Mouse (Mus musculus): Measurements from ENCODE around the gene Saxo1. TPM values are rescaled to one million over a fixed set of nuclear protein-coding genes. Genes with fewer than 3 reads are reported as not detected.

The Saxo1 gene
- polyA plus RNA-seq, 1 experiment: 95.3 TPM

- no peaks in the 10 kb centered on the region for H3K27me3 ChIP-seq (ENCODE audit: control insufficient read depth, insufficient read depth, low read length)
- H3K27ac ChIP-seq (ENCODE audit: control insufficient read depth, insufficient read depth, low read depth, low read length): no peak overlapping the region
- H3K4me3 ChIP-seq (ENCODE audit: control insufficient read depth, low read depth, low read length): no peak overlapping the region
- TF ChIP-seq POLR2A (IDR thresholded peaks at IDR 0.05; ENCODE audit: control insufficient read depth, low read depth, low read length) (no peak), CTCF (IDR thresholded peaks at IDR 0.05; ENCODE audit: control insufficient read depth, insufficient read depth, insufficient replicate concordance, low read depth, low read length) (no peak)
- peaks cover 2% of the 10 kb centered on the region; the same call in 1 of the 2 replicates for H3K4me1 ChIP-seq (ENCODE audit: control insufficient read depth, insufficient read depth, low read length)
- H3K36me3 ChIP-seq (ENCODE audit: control insufficient read depth, insufficient read depth, low read length): no peaks in the 10 kb centered on the region
These were observed 130.8 kb downstream of the Saxo1 start for GRCm38 (mm10) chr4:86427312-86427711.

- H3K4me1 ChIP-seq (ENCODE audit: control insufficient read depth, insufficient read depth, low read length): peaks cover 2% of the 10 kb centered on the region; the same call in 1 of the 2 replicates
- H3K27me3 ChIP-seq (ENCODE audit: control insufficient read depth, insufficient read depth, low read length): no peaks in the 10 kb centered on the region
- peak overlapping the region; percentile 25; the same call in 1 of the 2 replicates for H3K4me3 ChIP-seq (ENCODE audit: control insufficient read depth, low read depth, low read length)
- no peak overlapping the region for H3K27ac ChIP-seq (ENCODE audit: control insufficient read depth, insufficient read depth, low read depth, low read length)
- no peaks in the 10 kb centered on the region for H3K36me3 ChIP-seq (ENCODE audit: control insufficient read depth, insufficient read depth, low read length)
- TF ChIP-seq CTCF (IDR thresholded peaks at IDR 0.05; ENCODE audit: control insufficient read depth, insufficient read depth, insufficient replicate concordance, low read depth, low read length) (no peak), POLR2A (IDR thresholded peaks at IDR 0.05; ENCODE audit: control insufficient read depth, low read depth, low read length) (no peak)
These were observed 131.6 kb downstream of the Saxo1 start for GRCm38 (mm10) chr4:86426549-86426948.

GRCm38 (mm10) chr4:86425581-86425980, 132.5 kb downstream of the Saxo1 start:
- H3K36me3 ChIP-seq (ENCODE audit: control insufficient read depth, insufficient read depth, low read length): no peaks in the 10 kb centered on the region
- H3K4me1 ChIP-seq (ENCODE audit: control insufficient read depth, insufficient read depth, low read length): peaks cover 2% of the 10 kb centered on the region; the same call in 1 of the 2 replicates
- H3K4me3 ChIP-seq (ENCODE audit: control insufficient read depth, low read depth, low read length): no peak overlapping the region
- no peaks in the 10 kb centered on the region for H3K27me3 ChIP-seq (ENCODE audit: control insufficient read depth, insufficient read depth, low read length)
- H3K27ac ChIP-seq (ENCODE audit: control insufficient read depth, insufficient read depth, low read depth, low read length): no peak overlapping the region
- TF ChIP-seq POLR2A (IDR thresholded peaks at IDR 0.05; ENCODE audit: control insufficient read depth, low read depth, low read length) (no peak), CTCF (IDR thresholded peaks at IDR 0.05; ENCODE audit: control insufficient read depth, insufficient read depth, insufficient replicate concordance, low read depth, low read length) (no peak)

- Histone ChIP-seq H3K27ac (ENCODE audit: control insufficient read depth, insufficient read depth, low read depth, low read length) (no peak overlapping the region), H3K27me3 (ENCODE audit: control insufficient read depth, insufficient read depth, low read length) (no peaks in the 10 kb centered on the region), H3K4me1 (ENCODE audit: control insufficient read depth, insufficient read depth, low read length) (peaks cover 2% of the 10 kb centered on the region; the same call in 1 of the 2 replicates), H3K4me3 (ENCODE audit: control insufficient read depth, low read depth, low read length) (no peak overlapping the region), H3K36me3 (ENCODE audit: control insufficient read depth, insufficient read depth, low read length) (no peaks in the 10 kb centered on the region)
- no peak for TF ChIP-seq POLR2A (IDR thresholded peaks at IDR 0.05; ENCODE audit: control insufficient read depth, low read depth, low read length)
These were observed 135.5 kb downstream of the Saxo1 start for GRCm38 (mm10) chr4:86422586-86422985.

GRCm38 (mm10) chr4:86416401-86417025, 141.6 kb downstream of the Saxo1 start:
- Histone ChIP-seq H3K4me1 (ENCODE audit: control insufficient read depth, insufficient read depth, low read length) (peaks cover 5% of the 10 kb centered on the region), H3K27me3 (ENCODE audit: control insufficient read depth, insufficient read depth, low read length) (no peaks in the 10 kb centered on the region), H3K27ac (ENCODE audit: control insufficient read depth, insufficient read depth, low read depth, low read length) (peak overlapping the region; percentile 17; the same call in 1 of the 2 replicates), H3K4me3 (ENCODE audit: control insufficient read depth, low read depth, low read length) (no peak overlapping the region), H3K36me3 (ENCODE audit: control insufficient read depth, insufficient read depth, low read length) (no peaks in the 10 kb centered on the region)
- TF ChIP-seq POLR2A (IDR thresholded peaks at IDR 0.05; ENCODE audit: control insufficient read depth, low read depth, low read length) (no peak), CTCF (IDR thresholded peaks at IDR 0.05; ENCODE audit: control insufficient read depth, insufficient read depth, insufficient replicate concordance, low read depth, low read length) (no peak)

GRCm38 (mm10) chr4:86413388-86413787, 144.7 kb downstream of the Saxo1 start:
- peaks cover 5% of the 10 kb centered on the region for H3K4me1 ChIP-seq (ENCODE audit: control insufficient read depth, insufficient read depth, low read length)

GRCm38 (mm10) chr4:86410946-86411345, 147.2 kb downstream of the Saxo1 start:
- Histone ChIP-seq H3K36me3 (ENCODE audit: control insufficient read depth, insufficient read depth, low read length) (no peaks in the 10 kb centered on the region), H3K27me3 (ENCODE audit: control insufficient read depth, insufficient read depth, low read length) (no peaks in the 10 kb centered on the region), H3K27ac (ENCODE audit: control insufficient read depth, insufficient read depth, low read depth, low read length) (no peak overlapping the region), H3K4me3 (ENCODE audit: control insufficient read depth, low read depth, low read length) (no peak overlapping the region), H3K4me1 (ENCODE audit: control insufficient read depth, insufficient read depth, low read length) (no peaks in the 10 kb centered on the region)
- TF ChIP-seq CTCF (IDR thresholded peaks at IDR 0.05; ENCODE audit: control insufficient read depth, insufficient read depth, insufficient replicate concordance, low read depth, low read length) (no peak), POLR2A (IDR thresholded peaks at IDR 0.05; ENCODE audit: control insufficient read depth, low read depth, low read length) (no peak)

More at GRCm38 (mm10) chr4:86413388-86413787, 144.7 kb downstream of the Saxo1 start:
- Histone ChIP-seq H3K27me3 (ENCODE audit: control insufficient read depth, insufficient read depth, low read length) (no peaks in the 10 kb centered on the region), H3K4me3 (ENCODE audit: control insufficient read depth, low read depth, low read length) (no peak overlapping the region), H3K27ac (ENCODE audit: control insufficient read depth, insufficient read depth, low read depth, low read length) (no peak overlapping the region), H3K36me3 (ENCODE audit: control insufficient read depth, insufficient read depth, low read length) (no peaks in the 10 kb centered on the region)
- TF ChIP-seq POLR2A (IDR thresholded peaks at IDR 0.05; ENCODE audit: control insufficient read depth, low read depth, low read length) (no peak), CTCF (IDR thresholded peaks at IDR 0.05; ENCODE audit: control insufficient read depth, insufficient read depth, insufficient replicate concordance, low read depth, low read length) (no peak)
